Mouse (Mus musculus) hindbrain, embryonic 16.5 days (tissue): ENCODE results near the gene Dnaic2. TPM values are rescaled to one million over a fixed set of nuclear protein-coding genes. Genes with fewer than 3 reads are reported as not detected.

Experiments used
- ATAC-seq: fragments of 200-750 bp; cut with Nextera tagmentation; 2 replicates; pipeline ENCODE4 v1.8.0; 2017; ENCODE audit warnings: moderate TSS enrichment, moderate library complexity
- H3K27ac ChIP-seq: fragments of 300-500 bp; sonication (generic); 2 replicates; pipeline ENCODE4 v1.5.1; 2014; ENCODE audit warnings: low read depth, mild to moderate bottlenecking, control low read depth, low read length, moderate library complexity
- H3K27me3 ChIP-seq: fragments of 300-500 bp; sonication (generic); replicated peaks from 2 replicates; pipeline ENCODE4 v1.6.1; 2014; ENCODE audit warnings: low read length; ENCODE audit not compliant: control insufficient read depth, insufficient read depth
- H3K36me3 ChIP-seq: fragments of 300-500 bp; sonication (generic); 2 replicates; pipeline ENCODE4 v1.6.1; 2014; ENCODE audit warnings: mild to moderate bottlenecking, low read length, moderate library complexity, mixed read lengths; ENCODE audit not compliant: control insufficient read depth, insufficient read depth
- H3K4me1 ChIP-seq: fragments of 300-500 bp; sonication (generic); 2 replicates; pipeline ENCODE4 v1.6.1; 2014; ENCODE audit warnings: low read depth, low read length; ENCODE audit not compliant: control insufficient read depth, insufficient read depth
- H3K4me2 ChIP-seq: fragments of 300-500 bp; sonication (generic); 2 replicates; pipeline ENCODE4 v1.6.1; 2014; ENCODE audit warnings: mild to moderate bottlenecking, low read length, control low read depth, moderate library complexity
- H3K4me3 ChIP-seq: fragments of 300-500 bp; sonication (generic); 2 replicates; pipeline ENCODE4 v1.5.1; 2014; ENCODE audit warnings: mild to moderate bottlenecking, low read length, control low read depth, moderate library complexity
- H3K9ac ChIP-seq: fragments of 300-500 bp; sonication (generic); 2 replicates; pipeline ENCODE4 v1.6.1; 2014; ENCODE audit warnings: low read depth, mild to moderate bottlenecking, control low read depth, low read length, moderate library complexity
- H3K9me3 ChIP-seq: fragments of 300-500 bp; sonication (generic); 2 replicates; pipeline ENCODE4 v1.6.1; 2014; ENCODE audit warnings: mild to moderate bottlenecking, low read length, moderate library complexity; ENCODE audit not compliant: control insufficient read depth
- WGBS: fragments of 180-500 bp; shearing (Covaris S2); extraction: QIAGEN DNeasy Blood & Tissue Kit; methylation state at CpG from one replicate; pipeline ENCODE4 v1.1.7; 2014; 5-methylcytosine and 5-hydroxymethylcytosine counted together
- polyA plus RNA-seq: library from polyadenylated mRNA; unstranded; fragments of >200 nt; fragmentation: Nextera tagmentation; extraction: Ambion mirVana; gene quantifications from 2 replicates; pipeline ENCODE4 v1.2.1, GENCODE M21; 2015

Dnaic2 gene
- polyA plus RNA-seq, 1 experiment from 2014 or later, result 2.5 TPM

DNA sequence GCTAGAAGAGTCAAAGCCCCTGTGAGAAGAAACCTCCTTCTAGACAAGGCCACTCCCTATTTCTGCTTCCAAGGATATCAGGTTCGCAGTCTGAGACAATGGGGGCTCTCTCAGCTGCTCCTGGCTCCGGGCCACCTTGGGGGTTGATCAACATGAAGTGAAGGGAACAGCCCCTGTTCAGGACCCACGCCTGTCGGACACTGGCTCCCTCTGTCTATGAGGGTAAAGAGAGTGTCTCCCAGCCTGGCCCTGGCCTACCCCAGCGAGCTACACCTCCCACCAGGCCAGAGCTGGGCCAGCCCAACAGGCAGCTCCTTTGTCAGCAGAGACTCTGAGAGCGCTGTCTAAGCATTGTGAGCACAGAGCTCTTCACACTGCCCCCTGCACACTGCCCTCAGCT is 42.7 kb downstream of the Dnaic2 start:
- no peak overlapping the region for H3K27ac ChIP-seq
- peaks cover 2% of the 10 kb centered on the region for H3K4me1 ChIP-seq
- no peak overlapping the region for H3K4me3 ChIP-seq
- no peaks in the 10 kb centered on the region for H3K36me3 ChIP-seq
- no peak overlapping the region for H3K4me2 ChIP-seq
- ATAC-seq, result no peak
- 40% methylated on average over 6 of the region's 6 CpGs for WGBS
- no peak overlapping the region for H3K9ac ChIP-seq
- no peaks in the 10 kb centered on the region for H3K9me3 ChIP-seq
- H3K27me3 ChIP-seq, result peaks cover 5% of the 10 kb centered on the region; the same call in 1 of the 2 replicates

DNA sequence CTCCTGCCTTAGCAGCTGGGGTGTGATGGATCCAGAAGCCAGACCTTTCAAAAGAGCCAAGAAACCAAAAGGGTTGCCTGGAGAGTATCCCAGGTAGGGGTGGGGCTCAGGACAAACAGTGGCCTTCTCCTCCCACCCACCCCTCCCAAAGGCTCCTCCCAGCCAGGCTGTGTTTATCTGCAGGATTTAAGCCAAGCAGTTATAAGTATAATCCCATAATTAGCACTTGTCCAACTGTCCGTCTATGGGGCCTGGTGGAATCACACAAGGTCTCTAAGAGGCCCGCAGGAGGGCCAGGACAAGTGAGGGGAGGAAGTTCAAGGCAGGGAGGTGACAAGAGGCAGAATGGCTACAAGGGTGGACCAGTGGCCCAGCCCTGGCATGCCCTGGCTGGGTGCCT is 44.7 kb downstream of the Dnaic2 start:
- Histone ChIP-seq H3K4me3 (no peak overlapping the region), H3K36me3 (no peaks in the 10 kb centered on the region), H3K9ac (no peak overlapping the region), H3K9me3 (no peaks in the 10 kb centered on the region), H3K4me2 (no peak overlapping the region), H3K27me3 (no peaks in the 10 kb centered on the region), H3K27ac (no peak overlapping the region), H3K4me1 (no peaks in the 10 kb centered on the region)
- WGBS, result 67% methylated on average over 2 of the region's 2 CpGs
- ATAC-seq, result no peak

DNA sequence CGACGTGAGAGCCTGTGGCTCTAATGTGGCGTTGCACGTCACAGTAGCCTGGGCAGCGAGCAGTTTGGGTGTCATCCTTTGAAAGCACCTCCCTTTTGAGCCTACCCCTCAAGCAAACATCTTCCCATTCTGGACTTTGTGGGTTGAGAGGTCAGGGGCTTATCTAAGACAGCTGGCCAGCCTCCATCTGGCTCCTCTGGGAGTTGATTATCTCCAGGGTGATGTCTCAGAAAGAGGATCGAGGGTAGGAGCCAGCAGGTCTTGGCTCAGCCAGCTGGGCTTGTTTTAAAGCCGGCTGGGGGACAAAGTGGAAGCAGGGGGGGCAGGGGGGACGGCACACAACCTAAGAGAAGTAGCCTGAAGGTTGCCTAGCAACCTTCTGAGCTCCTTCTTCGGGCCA is 52.9 kb downstream of the Dnaic2 start:
- H3K36me3 ChIP-seq, result no peaks in the 10 kb centered on the region
- H3K27ac ChIP-seq, result no peak overlapping the region
- no peaks in the 10 kb centered on the region for H3K9me3 ChIP-seq
- ATAC-seq, result no peak
- no peak overlapping the region for H3K4me2 ChIP-seq
- H3K4me1 ChIP-seq, result no peaks in the 10 kb centered on the region; the same call in 1 of the 2 replicates
- no peaks in the 10 kb centered on the region for H3K27me3 ChIP-seq
- WGBS, result 39% methylated on average over 9 of the region's 9 CpGs
- no peak overlapping the region for H3K4me3 ChIP-seq
- no peak overlapping the region for H3K9ac ChIP-seq

DNA sequence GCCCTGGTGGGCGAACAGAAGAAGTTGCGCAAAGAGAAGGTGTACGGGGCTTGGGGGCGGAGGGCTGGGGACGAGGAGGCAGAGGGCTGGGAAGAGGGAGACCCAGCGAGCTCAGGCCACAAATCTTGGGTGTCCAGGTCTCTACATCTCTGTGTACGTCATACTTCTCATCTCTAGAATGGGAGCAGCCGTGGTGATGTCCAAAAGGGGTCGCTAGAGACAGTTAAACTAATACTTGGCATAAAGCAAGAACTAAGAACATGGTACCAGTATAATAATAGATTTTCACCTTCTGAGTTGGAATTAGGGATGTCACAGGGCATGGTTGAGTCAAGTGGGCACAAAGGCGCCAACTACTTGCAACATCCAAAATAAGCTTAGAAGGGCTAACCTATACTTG is 58.7 kb downstream of the Dnaic2 start:
- no peak overlapping the region for H3K27ac ChIP-seq
- 50% methylated on average over 10 of the region's 10 CpGs for WGBS
- ATAC-seq, result no peak
- H3K36me3 ChIP-seq, result no peaks in the 10 kb centered on the region
- H3K9me3 ChIP-seq, result no peaks in the 10 kb centered on the region
- peaks cover 21% of the 10 kb centered on the region for H3K27me3 ChIP-seq
- peak overlapping the region; percentile 68 for H3K4me2 ChIP-seq
- peak overlapping the region; percentile 53 for H3K9ac ChIP-seq
- H3K4me3 ChIP-seq, result peak overlapping the region; percentile 36
- peaks cover 12% of the 10 kb centered on the region for H3K4me1 ChIP-seq

DNA sequence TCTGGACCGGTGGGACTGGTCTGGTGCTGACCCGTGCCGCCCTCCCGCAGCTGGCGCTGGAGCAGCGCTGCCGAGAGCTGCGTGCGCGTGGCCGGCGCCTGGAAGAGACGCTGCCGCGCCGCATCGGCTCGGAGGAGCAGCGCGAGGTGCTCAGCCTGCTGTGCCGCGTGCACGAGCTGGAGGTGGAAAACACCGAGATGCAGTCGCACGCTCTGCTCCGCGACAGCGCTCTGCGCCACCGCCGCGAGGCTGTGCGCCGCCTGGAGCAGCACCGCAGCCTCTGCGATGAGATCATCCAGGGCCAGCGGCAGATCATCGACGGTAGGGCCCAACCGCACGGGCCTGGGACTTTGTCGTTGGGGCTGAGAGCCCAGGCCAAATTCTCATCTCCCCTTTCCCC is 59.1 kb downstream of the Dnaic2 start:
- peak overlapping the region; percentile 36 for H3K4me3 ChIP-seq
- ATAC-seq, result peak; percentile 53
- H3K27me3 ChIP-seq, result peaks cover 21% of the 10 kb centered on the region
- H3K4me2 ChIP-seq, result peak overlapping the region; percentile 68
- H3K9ac ChIP-seq, result peak overlapping the region; percentile 53
- WGBS, result under 1% methylated on average over 43 of the region's 43 CpGs
- H3K4me1 ChIP-seq, result peaks cover 16% of the 10 kb centered on the region
- 0 out of 2 replicates have a peak overlapping the region, but pooled peaks have one; percentile 24 for H3K27ac ChIP-seq
- no peaks in the 10 kb centered on the region for H3K36me3 ChIP-seq
- H3K9me3 ChIP-seq, result no peaks in the 10 kb centered on the region

DNA sequence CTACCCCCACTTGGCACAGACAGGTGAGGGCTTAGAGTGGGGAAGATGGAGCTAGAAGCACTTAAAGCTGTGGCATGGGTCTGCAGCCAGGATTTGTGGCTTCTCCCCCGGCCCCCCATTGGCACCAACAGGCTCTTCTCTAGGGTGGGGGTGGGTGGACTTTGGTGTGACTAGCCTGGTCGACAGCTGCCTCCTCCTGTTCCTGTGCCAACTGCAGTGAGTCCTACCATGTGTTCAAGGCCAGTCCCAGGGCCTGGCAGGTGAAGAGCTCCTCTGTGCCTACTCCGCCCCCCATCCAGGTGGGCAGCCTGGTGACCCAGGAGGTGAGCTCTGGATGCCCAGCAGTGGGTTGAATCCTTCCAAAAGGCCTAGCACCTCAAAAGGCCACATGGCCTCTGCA is 60.4 kb downstream of the Dnaic2 start:
- no peaks in the 10 kb centered on the region for H3K9me3 ChIP-seq
- H3K36me3 ChIP-seq, result no peaks in the 10 kb centered on the region
- no peak for ATAC-seq
- 78% methylated on average over 3 of the region's 3 CpGs for WGBS
- H3K4me3 ChIP-seq, result no peak overlapping the region
- peaks cover 27% of the 10 kb centered on the region for H3K4me1 ChIP-seq
- no peak overlapping the region for H3K27ac ChIP-seq
- H3K4me2 ChIP-seq, result no peak overlapping the region
- H3K27me3 ChIP-seq, result peaks cover 21% of the 10 kb centered on the region
- no peak overlapping the region for H3K9ac ChIP-seq

DNA sequence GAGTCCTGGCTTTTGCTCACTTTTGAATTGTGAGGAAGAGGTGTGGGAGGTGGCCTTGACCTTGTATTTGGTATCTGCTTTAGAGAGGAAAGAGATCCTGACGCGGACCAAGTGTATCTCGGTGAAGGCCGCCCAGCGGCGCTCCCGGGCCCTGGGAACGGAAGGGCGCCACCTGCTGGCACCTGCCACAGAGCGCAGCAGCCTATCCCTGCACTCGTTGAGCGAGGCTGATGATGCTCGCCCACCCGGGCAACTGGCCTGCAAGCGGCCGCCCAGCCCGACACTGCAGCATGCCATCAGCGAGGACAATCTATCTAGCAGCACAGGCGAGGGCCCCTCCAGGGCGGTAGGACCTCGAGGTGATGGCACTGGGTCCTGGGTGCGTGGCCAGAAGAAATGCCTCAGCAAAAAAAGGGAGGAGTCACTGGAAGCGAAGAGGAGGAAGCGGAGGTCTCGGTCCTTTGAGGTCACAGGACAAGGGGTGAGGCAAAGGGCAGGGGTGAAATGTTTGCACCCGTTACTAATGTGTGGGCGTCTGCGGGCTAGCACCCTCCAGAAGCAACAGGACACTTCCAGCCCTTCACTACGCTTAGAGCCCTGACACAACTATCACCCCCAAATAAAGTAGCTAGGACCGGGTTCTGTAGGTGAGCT is 62.0 kb downstream of the Dnaic2 start:
- H3K4me3 ChIP-seq, result peak overlapping the region; percentile 19; the same call in 1 of the 2 replicates
- no peaks in the 10 kb centered on the region for H3K36me3 ChIP-seq
- H3K27me3 ChIP-seq, result peaks cover 23% of the 10 kb centered on the region
- ATAC-seq, result peak; percentile 38
- no peak overlapping the region for H3K27ac ChIP-seq
- H3K9me3 ChIP-seq, result no peaks in the 10 kb centered on the region
- H3K4me2 ChIP-seq, result peak overlapping the region; percentile 49
- 13% methylated on average over 30 of the region's 30 CpGs for WGBS
- peak overlapping the region; percentile 47; the same call in 1 of the 2 replicates for H3K9ac ChIP-seq
- peaks cover 40% of the 10 kb centered on the region for H3K4me1 ChIP-seq

DNA sequence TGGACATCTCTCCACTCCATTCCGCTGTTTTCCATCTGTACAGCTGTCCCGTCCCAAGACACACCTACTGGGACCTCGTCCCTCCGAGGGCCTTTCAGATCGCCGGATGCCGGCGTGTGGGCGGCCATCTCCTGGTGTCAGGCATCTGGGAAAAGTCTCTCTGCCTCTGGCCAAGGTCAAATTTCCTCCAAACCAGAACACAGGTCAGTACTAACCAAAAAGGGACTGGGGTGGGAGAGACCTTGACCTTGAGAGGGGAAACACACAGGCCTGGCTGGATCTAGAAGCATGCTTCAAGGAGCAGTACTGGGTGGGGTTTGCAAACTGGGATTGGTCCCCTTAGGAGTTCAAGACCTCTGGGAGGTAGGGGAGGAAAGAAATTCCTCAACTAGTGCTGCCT is 62.5 kb downstream of the Dnaic2 start:
- WGBS, result 50% methylated on average over 9 of the region's 9 CpGs
- Histone ChIP-seq H3K27me3 (peaks cover 24% of the 10 kb centered on the region), H3K36me3 (no peaks in the 10 kb centered on the region), H3K9me3 (no peaks in the 10 kb centered on the region), H3K9ac (no peak overlapping the region), H3K4me1 (peaks cover 43% of the 10 kb centered on the region), H3K4me2 (no peak overlapping the region; the same call in 1 of the 2 replicates), H3K4me3 (no peak overlapping the region), H3K27ac (no peak overlapping the region)
- no peak for ATAC-seq

DNA sequence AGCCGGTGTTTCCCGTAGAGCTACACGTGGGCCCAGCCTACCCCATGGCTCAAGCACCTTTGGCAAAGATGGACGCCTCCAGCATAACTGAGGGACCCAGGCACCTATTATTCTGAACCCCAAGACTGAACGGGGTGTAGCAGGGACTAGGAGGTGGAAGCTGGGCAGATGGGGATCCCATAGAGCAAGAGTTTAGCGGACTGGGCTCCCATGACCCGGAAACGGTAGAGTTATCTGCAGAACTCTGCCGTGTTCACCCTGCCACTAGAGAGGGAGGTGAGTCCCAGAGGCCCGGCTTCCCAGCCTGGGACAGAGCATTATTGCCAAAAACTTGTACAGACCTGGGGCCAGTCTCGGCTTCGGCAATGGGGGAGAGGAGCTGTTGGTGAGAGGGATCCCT is 63.0 kb downstream of the Dnaic2 start:
- H3K27ac ChIP-seq, result no peak overlapping the region
- H3K36me3 ChIP-seq, result no peaks in the 10 kb centered on the region
- peaks cover 48% of the 10 kb centered on the region for H3K4me1 ChIP-seq
- H3K4me3 ChIP-seq, result no peak overlapping the region
- no peaks in the 10 kb centered on the region for H3K9me3 ChIP-seq
- no peak overlapping the region for H3K9ac ChIP-seq
- peaks cover 23% of the 10 kb centered on the region for H3K27me3 ChIP-seq
- ATAC-seq, result no peak
- H3K4me2 ChIP-seq, result no peak overlapping the region
- 78% methylated on average over 12 of the region's 12 CpGs for WGBS
